Mouse (Mus musculus) WW6 (cell line): ENCODE measurements around the gene Tnfaip8l1.

Experiments used
- DNase-seq: peaks from one replicate; pipeline ENCODE4 v3.0.0-alpha.2; 2013; ENCODE audit warnings: low read depth, low spot score

Tnfaip8l1 gene

GRCm38 (mm10) chr17:56137839-56138613, 24.3 kb upstream of the Tnfaip8l1 start:
- DNase-seq: no peak

GRCm38 (mm10) chr17:56139355-56139754, 22.9 kb upstream of the Tnfaip8l1 start:
- DNase-seq: no peak

GRCm38 (mm10) chr17:56139858-56140595, 22.2 kb upstream of the Tnfaip8l1 start, which contains the start of gene Sema6b:
TSS of gene Sema6b (minus strand) at chr17:56140343.
- DNase-seq: no peak

- DNase-seq: no peak
Measured at GRCm38 (mm10) chr17:56141702-56142605, 20.3 kb upstream of the Tnfaip8l1 start.

GRCm38 (mm10) chr17:56144546-56144945, 17.7 kb upstream of the Tnfaip8l1 start:
- no peak for DNase-seq

GRCm38 (mm10) chr17:56146131-56146530, 16.1 kb upstream of the Tnfaip8l1 start:
- no peak for DNase-seq

- DNase-seq: no peak
Measured at GRCm38 (mm10) chr17:56147420-56147819, 14.9 kb upstream of the Tnfaip8l1 start.

- no peak for DNase-seq
Measured at GRCm38 (mm10) chr17:56148280-56148679, 14.0 kb upstream of the Tnfaip8l1 start.

GRCm38 (mm10) chr17:56148790-56149618, 13.3 kb upstream of the Tnfaip8l1 start:
- DNase-seq: no peak

GRCm38 (mm10) chr17:56149897-56150296, 12.4 kb upstream of the Tnfaip8l1 start:
- DNase-seq: no peak

- DNase-seq: no peak
Measured at GRCm38 (mm10) chr17:56153643-56154042, 8.6 kb upstream of the Tnfaip8l1 start.

- DNase-seq: peak; percentile 61
Measured at GRCm38 (mm10) chr17:56159729-56160128, 2.5 kb upstream of the Tnfaip8l1 start.

GRCm38 (mm10) chr17:56163523-56164102, 1.3 kb downstream of the Tnfaip8l1 start:
- DNase-seq: no peak

GRCm38 (mm10) chr17:56164510-56164909, 2.2 kb downstream of the Tnfaip8l1 start:
- no peak for DNase-seq

- DNase-seq: no peak
Measured at GRCm38 (mm10) chr17:56165671-56166070, 3.4 kb downstream of the Tnfaip8l1 start.

GRCm38 (mm10) chr17:56169830-56170229, 7.6 kb downstream of the Tnfaip8l1 start:
- no peak for DNase-seq

GRCm38 (mm10) chr17:56170636-56171035, 8.4 kb downstream of the Tnfaip8l1 start:
- no peak for DNase-seq

GRCm38 (mm10) chr17:56171456-56171855, 9.2 kb downstream of the Tnfaip8l1 start:
- no peak for DNase-seq

- no peak for DNase-seq
Measured at GRCm38 (mm10) chr17:56171881-56172280, 9.6 kb downstream of the Tnfaip8l1 start.

- DNase-seq: no peak
Measured at GRCm38 (mm10) chr17:56173401-56174046, 11.2 kb downstream of the Tnfaip8l1 start.
